Mouse (Mus musculus): Measurements from ENCODE around the gene Nat14.
A peak's percentile ranks its signal among the peaks of the same experiment; 100 is the strongest.

The Nat14 gene

DNA sequence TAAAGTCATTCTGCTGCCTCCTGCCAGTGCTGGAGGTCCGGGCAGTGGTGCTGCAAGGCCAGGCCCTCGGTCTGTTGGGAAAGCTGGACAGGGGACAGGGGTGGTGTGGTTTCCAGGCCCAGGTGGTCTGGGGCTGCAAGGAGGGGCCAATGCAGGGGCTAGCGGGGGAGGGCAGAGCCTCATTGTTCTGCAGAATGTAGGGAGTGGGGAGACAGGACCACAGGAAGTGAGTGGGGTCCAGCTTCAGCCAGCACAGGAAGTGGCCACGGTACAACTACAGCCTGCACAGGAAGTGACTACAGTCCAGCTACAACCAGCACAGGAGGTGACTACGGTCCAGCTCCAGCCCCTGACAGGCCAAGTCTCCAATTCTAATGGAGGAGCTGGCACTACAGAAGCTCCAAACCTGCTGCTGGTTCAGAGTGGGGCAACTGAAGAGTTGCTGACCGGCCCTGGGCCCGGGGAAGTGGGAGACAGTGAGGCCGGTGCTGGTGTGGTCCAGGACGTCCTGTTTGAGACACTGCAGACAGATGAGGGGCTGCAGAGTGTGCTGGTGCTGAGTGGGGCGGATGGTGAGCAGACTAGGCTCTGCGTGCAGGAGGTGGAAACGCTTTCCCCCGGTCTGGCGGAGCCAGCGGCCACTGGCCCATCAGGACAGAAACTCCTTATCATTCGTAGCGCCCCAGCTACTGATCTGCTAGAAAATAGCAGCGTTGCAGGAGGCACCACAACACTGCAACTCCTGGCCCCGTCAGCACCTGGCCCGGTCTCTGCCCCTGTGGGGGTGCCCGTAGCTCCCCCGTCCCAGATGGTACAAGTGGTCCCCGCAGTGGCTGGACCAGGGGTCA lies 628 bp upstream of the Nat14 start:
- DNase-seq: no peak

DNA sequence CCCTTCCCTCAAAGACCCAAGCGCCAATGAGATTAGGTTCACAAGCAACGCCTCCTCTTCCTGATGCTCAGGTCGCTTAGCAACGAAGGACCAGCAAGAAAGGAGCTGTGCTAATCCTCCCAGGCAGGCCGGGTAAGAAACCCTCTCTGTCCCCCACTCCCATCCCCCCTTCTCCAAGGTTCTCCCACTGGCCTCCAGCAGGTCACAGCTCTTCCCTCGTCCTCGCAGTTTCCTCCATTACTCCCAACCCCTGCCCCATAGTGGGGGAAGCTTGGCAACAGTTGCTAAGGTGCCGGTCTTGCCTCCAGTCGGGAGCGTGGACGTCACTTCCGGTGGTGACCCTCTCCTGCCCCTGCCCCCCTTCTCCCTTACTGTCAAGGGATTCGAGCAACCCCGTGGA lies 680 bp downstream of the Nat14 start:
- DNase-seq: peak; percentile 47

DNA sequence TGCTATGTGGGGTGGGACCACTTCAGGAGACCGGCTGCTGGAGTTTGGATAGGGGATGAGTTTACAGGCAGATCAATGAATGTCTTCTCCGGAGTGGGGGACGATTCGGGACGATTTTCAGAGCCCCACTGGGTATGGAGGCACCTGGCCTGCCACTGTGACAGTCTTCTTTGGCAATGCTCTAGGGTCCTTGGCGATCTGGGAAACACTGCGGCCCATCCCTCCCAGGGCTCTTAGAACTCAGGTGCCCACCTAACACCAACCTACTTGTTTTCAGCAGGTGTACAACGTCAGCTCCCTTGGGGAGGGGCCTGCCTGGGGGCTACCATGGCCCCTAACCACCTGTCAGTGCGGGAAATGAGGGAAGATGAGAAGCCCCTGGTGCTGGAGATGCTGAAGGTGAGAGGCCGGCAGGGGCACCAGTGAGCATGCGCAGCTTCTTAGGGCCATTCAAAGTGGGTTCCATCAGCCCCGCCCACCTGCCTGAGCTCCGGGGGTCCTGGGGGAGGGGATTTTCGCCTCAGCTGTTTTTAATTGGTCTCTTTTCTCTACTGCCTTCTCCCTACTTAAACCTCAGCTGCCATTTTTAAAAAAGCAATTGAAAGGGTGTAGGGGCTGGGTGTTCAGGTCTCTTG lies 1.2 kb downstream of the Nat14 start:
- peak; percentile 29 for DNase-seq

DNA sequence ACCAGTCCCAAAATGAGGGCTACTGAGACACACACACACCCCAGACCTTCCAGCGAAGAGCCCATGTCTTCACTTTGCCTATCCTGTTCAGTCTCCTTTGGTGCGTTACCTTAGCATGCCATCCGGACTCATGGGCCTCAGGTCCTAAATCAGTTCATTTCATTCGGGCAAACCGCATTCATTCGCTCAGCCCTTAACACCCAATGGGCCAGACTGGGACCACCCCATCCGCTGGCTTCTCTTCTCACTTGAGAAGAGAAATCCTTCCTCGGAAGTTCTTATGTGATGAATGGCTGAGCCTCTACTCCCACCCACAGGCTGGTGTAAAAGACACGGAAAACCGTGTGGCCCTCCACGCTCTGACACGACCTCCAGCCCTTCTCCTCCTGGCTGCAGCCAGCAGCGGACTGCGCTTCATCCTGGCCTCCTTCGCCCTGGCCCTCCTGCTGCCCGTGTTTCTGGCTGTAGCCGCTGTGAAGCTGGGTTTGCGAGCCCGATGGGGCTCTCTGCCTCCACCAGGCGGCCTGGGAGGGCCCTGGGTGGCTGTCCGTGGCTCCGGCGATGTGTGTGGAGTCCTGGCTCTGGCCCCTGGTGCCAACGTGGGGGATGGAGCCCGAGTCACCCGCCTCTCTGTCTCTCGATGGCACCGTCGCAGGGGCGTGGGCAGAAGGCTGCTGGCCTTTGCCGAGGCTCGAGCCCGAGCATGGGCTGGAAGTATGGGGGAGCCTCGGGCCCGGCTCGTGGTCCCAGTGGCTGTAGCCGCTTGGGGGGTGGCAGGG lies 1.9 kb downstream of the Nat14 start:
- DNase-seq: no peak

DNA sequence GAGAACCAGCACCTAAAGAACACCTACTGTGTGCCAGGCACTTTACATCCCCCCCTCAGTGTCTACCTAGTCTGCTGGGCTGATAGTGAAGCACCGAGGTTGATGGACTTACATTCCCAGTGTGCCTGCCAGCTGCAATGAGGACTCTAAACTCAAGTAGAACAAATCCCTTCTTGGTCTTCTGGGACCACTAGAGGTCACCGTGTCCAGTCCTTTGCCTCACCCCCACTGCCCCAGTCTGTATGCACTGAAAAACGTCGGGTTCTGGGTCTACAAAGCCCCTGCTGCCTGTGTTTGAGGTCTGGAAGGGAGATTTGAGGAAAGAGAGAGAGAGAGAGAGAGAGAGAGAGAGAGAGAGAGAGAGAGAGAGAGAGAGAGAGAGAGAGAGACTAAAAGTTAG lies 2.7 kb downstream of the Nat14 start:
- DNase-seq: no peak

DNA sequence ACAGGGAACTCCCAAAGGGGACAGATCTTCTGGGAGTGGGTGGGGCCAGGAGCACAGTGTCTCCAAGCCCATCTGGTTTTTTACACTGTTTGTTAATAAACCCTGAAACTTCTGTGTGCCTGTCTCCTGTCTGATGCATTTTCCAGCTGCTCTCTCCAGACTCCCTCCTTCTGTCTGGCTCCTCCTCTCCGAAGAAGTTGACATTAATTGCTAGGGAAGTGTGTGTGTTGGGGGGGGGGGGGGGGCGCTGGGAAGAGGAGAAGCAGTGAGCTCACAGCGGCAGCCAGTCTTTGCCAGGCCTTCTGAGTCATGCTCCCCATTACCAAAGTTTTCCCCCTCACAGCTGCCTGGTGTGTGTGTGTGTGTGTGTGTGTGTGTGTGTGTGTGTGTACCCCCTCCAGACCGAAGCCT lies 3.1 kb downstream of the Nat14 start:
- DNase-seq: no peak

DNA sequence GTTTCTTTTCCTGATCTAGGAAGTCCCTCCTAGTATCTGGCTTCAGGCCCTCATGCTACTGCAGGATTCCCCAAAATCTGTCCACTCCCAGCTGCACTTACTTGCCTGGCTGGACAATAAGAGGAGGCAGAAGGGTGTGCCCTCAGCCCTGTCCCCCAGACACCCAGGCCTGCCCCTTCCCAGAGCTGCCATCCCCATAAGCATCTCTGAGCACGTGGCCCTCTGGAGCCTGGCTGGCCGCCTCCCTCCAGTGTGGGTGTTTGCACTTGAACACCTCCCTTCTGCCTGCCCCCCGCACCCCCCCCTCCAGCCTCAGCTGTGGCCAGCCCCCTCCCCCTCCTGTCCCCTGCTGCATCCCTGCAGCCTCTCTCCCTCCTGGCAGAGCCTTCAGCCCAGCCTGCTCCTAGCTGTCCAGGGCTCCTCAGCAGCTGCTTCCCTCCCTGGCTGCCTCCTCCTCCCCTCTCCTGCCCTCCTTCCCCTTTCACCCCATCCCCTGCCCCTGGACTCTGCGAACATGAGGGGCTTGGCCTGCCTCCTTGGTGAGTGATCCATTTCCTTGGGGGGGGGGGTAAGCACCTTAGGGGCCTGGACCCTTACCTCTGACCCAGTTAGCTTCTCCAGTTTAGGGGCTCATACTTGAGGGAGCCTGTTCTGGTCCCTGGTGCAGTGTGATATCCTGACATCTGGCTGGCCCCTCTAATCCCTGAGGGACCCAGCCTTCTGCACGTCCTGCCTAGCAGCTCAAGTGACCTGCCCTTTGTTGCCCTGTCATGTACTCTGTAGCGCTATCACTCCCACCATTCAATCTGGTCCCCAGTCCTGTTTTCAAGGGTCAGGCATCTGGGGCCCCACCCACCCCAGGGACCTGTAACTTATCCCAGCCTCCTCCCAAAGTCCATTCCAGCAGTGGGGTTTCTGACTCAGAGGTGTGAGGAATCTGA lies 3.9 kb downstream of the Nat14 start, which contains the start of gene Ssc5d:
Ssc5d (plus strand) TSS at position 345 of the 941 bp plus-strand sequence.
- DNase-seq: no peak

DNA sequence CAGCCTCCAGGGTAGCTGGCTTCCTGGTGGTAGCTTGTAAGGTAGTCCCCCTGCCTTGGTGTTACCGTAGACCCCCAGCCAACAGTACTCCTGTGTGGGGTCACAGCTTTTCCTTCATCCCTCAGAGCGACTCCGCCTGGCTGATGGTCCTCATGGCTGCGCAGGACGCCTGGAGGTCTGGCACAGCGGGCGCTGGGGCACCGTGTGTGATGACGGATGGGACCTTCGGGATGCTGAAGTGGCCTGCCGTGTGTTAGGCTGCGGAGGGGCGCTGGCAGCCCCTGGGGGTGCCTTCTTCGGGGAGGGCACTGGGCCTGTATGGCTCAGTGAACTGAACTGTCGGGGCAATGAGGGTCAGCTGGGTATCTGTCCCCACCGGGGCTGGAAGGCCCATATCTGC lies 5.0 kb downstream of the Nat14 start:
- no peak for DNase-seq

DNA sequence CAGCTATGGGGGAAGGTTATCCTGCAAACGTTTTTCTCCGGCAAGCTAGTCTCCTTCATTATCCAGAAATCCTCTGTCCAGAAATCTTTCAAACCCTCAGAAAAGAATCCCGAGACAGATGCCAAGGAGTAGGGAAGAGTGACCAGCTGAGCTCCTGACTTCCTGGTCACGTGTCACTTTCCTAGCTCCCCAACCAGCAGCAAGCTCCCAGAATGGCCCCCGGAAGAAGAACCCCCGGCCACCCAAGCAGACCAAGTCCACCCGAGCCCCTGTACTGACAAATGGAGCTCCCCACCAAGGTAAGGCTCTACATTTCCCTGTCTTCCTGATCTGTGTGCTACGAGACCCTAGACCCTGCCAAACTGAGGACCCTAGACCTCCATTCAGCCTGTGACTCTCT lies 5.9 kb downstream of the Nat14 start:
- no peak for DNase-seq

DNA sequence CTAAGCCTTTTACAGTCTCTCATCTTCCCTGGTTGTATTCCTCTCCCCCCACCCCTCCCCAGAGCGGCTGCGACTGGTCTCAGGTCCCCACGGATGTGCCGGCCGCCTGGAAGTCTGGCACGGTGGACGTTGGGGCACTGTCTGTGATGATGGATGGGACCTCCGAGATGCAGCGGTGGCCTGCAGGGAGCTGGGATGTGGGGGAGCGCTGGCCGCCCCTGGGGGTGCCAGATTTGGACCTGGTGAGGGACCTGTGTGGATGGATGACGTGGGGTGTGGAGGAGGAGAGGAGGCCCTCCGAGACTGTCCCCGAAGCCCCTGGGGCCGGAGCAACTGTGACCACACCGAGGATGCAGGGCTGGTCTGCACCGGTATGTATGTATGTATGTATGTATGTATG lies 6.5 kb downstream of the Nat14 start:
- no peak for DNase-seq

DNA sequence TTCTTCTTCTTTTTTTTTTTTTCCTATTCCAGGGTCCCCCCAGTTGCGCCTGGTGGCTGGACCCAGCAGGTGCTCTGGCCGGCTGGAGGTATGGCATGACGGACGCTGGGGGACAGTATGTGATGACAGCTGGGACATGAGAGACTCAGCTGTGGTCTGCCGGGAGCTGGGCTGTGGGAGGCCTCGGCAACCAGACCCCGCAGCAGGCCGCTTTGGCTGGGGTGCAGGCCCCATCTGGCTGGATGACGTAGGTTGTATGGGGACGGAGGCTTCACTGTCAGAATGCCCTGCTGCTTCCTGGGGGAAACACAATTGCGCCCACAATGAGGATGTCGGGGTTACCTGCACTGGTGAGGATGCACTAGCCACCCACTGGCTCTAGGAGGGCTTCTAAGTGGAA lies 11.3 kb downstream of the Nat14 start:
- DNase-seq: no peak

DNA sequence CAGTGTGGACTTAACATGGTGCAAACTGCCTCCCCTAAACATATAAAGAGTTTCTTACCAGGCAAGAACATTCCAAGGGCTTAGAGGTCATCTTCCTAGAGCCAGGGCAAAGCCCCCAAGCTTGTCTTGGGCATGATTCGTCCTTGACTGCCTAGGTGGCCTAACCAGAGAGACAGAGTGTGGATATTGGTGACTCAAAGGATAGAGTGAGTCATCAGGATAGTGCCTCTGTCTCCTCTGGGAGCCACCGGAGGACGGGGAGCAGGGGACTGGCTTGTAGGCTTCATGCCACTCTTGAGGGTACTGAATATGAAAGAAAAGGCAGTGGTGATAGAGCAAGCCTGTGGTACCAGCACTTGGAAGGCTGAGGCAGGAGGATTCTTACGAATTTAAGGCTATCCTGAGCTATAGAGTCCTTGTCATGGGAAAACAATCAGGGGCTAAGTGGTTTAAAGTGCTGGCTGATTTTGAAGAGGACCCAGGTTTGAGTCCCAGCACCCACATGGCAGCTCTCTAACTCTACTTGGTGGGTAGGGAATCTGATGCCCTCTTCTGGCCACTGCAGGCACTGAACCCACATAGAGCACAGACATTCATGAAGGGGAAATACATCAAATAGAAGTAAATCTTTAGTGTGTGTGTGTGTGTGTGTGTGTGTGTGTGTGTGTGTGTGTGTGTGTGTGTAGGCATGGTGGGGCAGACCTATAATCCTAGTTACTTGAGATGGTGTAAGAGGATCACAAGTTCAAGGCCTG lies 12.5 kb downstream of the Nat14 start:
- no peak for DNase-seq

DNA sequence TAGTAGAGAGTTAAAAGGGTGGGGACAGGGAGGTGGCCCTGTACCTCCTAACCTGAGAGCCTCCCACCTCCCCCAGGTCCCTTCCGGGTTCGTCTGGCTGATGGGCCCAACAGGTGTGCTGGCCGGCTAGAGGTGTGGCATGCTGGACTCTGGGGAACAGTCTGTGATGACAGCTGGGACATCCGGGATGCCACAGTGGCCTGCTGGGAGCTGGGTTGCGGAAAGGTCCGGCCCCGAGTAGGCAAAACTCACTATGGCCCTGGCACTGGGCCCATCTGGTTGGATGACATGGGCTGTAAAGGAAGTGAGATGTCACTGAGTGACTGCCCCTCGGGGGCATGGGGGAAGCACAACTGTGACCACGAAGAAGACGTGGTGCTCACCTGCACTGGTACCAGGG lies 15.0 kb downstream of the Nat14 start:
- DNase-seq: no peak

DNA sequence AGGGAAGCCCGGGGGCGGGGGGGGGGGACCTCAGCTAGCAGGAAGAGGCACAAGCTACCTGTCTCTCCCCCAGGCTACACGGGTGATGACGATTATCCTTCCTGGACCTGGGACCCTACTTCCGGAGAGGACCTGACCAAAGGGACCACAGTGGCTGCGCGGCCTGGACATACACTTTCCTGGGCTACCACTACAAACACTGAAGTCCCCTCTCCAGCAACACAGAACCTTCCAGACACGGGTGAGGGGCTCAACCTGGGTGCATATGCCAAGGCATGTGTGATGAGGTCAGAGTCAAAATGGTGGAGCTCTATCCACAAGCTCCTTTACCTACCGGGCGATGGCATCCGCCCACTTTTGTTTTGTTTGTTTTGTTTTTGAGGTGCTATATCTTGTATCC lies 15.6 kb downstream of the Nat14 start:
- DNase-seq: no peak

DNA sequence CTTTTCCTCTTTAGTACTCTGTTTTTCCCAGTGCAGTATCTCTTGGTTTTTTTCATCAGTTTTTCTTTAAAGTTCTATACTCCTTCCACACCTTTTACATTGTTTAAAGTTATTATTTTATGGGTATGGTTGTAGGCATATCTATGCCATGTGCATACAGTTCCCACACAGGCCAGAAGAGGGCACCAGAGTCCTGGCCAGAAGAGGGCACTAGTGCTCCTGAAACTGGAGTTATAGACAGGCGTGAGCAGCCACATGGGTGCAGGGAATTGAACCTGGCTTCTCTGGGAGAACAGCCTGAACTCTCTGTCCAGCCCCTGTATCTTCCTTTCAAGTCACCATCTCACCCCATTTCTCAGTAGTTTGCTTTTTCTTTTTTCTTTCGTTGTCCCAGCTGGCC lies 16.6 kb downstream of the Nat14 start:
- DNase-seq: peak; percentile 85

DNA sequence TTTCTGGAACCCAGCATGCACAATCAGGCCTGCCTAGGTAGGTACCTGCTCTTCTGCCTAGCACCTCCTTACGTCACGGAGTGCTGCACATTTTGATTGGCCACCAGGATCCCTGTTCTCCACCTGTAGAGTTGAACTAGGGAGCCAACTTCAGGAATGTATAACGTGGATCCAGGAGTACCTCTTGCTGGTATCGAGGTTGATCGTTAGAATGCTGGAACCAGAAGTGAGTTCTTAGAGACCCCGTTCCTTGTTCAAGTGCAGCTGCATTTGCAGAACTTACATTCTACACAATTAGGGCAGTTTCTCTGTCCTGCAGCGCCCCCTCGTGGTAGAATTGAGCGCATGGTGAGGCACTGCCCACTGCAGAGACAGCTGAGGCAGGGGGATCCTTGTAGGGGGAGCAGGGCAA lies 18.2 kb downstream of the Nat14 start:
- peak; percentile 87 for DNase-seq

DNA sequence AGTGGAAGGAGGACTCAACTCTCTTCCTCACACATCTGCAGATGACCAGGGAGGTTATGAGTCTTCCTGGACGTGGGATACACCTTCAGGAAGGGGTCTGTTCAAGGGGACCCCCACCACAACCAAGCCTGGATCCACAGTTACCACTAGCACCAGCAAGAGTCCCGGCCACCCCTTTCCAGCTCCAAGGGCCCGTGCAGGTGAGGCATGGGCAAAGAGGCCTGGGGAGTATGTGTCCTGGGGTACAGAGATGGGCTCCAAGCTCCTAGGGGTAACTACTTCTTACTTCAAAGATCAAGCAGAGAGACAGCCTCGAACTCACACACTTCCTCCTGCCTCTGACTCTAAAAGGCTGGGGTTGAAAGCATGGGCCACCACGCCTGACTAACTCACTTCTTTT lies 20.8 kb downstream of the Nat14 start:
- no peak for DNase-seq

DNA sequence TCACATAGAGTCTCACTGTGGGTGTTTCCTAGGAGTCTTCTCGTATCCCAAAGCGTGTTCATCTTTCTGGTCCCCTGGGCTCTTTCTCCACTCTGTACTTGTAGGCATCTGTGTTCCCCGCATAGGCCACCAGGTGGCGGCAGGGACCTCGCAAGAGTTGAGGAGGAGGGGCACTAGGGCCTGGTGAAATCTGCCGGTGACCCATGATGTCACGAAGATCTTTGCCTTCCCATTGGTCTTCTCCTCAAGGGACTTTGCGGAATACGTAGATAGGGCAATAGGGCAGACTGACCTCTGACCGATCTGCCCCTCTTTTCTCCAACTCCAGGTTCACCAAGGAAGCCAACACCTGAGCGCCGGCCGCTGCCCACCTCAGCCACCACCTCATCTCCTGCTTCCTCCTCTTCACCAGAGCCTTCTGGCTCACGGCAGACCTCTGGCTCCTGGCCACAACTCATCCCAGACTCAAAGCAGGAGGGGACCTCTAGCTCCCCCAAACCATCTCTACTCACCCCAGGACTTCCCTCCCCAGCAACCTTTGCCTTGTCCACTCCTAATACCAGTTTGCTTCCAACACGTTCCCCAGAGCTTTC lies 21.5 kb downstream of the Nat14 start:
- peak; percentile 95 for DNase-seq

DNA sequence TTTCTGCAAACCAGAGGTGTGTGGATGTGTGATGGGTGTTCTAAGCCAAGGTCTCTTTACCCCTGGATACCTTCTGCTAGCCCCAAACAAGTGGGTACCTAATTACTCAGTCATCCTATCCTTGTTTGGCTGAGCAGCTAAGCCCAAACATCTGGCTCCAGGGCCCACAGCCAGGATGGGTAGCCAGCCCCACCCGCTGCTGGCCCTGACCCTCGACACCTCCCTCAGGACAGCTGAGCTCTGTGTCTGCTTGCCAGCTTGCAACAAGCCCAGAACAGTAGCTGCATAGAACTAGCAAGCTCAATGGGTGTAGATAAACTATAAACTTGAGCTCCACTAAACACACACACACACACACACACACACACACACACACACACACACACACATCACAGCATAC lies 26.0 kb downstream of the Nat14 start:
- no peak for DNase-seq

DNA sequence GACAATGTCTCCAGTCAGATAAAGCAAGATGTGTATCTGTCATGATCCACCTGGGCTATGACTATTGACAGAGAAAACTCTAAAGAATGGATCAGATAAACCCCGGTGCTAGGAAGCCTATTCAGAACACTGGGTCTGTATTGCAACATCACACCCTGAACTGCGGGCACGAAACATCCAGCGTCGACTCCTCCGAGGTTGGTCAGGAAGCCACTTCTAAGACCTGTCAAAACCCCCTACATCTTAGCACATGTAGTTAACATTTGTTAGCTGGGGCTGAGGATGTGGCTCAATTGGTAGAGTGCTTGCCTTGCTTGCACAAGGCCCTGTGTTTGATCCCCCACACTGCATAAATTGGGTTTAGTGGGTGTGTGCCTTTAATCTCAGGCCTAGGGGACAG lies 26.6 kb downstream of the Nat14 start:
- no peak for DNase-seq

DNA sequence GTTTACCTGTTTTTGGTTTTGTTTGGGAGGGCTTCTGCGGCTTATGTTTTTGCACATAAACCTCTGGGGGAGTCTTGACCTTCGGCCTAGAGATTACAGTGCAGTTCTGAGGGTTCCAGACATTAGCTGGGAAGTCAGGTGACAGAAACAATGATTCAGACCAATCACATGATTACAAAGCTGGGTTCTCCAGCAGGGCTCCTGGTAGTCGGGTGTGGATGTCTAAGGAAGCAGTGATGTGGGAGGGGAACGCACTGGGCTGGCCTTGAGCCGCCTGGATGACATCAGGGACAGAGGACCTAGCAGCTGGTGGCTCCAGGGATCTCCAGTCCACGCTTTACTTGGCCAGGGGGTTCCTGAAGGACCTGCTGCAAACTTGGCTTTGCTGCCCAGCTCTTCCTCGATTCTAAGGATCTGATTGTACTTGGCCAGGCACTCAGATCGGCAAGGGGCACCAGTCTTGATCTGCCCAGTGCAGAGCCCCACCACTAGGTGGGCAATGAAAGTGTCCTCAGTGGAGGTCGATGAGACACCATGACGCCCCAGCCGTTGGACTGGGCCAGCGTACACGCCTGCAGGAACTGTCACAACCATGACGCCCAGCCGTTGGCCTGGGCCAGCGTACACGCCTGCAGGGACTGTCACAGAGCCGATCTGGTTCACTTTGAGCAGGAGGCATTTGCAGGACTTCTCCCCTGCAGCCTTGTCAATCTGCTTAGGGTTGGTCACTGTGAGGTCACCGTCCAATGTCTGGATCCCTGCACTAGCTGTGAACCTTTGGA lies 28.9 kb downstream of the Nat14 start:
- no peak for DNase-seq
